Mouse (Mus musculus) lung, postnatal 0 days (tissue): ENCODE measurements at regions not wholly inside any gene's neighbourhood (a gene's known extent, or its start where the extent isn't known, plus 50 kb on each side); places are given as distances from the start of the nearest gene placed in this dataset.

Experiments used
- ATAC-seq: fragments of 200-750 bp; cut with Nextera tagmentation; 2 replicates; pipeline ENCODE4 v1.8.0; 2017; ENCODE audit warnings: moderate library complexity
- DNase-seq: peaks from one replicate; pipeline ENCODE4 v3.0.0-alpha.2; 2016; ENCODE audit warnings: low spot score
- H3K27ac ChIP-seq: fragments of 300-500 bp; sonication (generic); 2 replicates; pipeline ENCODE4 v1.5.1; 2014; ENCODE audit warnings: antibody characterized with exemption, mild to moderate bottlenecking, low read length, mixed read lengths
- H3K27me3 ChIP-seq: fragments of 300-500 bp; sonication (generic); replicated peaks from 2 replicates; pipeline ENCODE4 v1.6.1; 2014; ENCODE audit warnings: low read length, mixed read lengths; ENCODE audit not compliant: insufficient read depth
- H3K36me3 ChIP-seq: fragments of 300-500 bp; sonication (generic); 2 replicates; pipeline ENCODE4 v1.6.1; 2014; ENCODE audit warnings: low read length, mixed read lengths; ENCODE audit not compliant: insufficient read depth
- H3K4me1 ChIP-seq: fragments of 300-500 bp; sonication (generic); 2 replicates; pipeline ENCODE4 v1.6.1; 2014; ENCODE audit warnings: antibody characterized with exemption, low read depth, low read length, mixed read lengths; ENCODE audit not compliant: insufficient read depth
- H3K4me2 ChIP-seq: fragments of 300-500 bp; sonication (generic); replicated peaks from 2 replicates; pipeline ENCODE4 v1.6.1; 2014; ENCODE audit warnings: low read depth, mild to moderate bottlenecking, low read length, moderate library complexity, mixed read lengths
- H3K4me3 ChIP-seq: fragments of 300-500 bp; sonication (generic); 2 replicates; pipeline ENCODE4 v1.5.1; 2014; ENCODE audit warnings: low read depth, low read length
- H3K9ac ChIP-seq: fragments of 300-500 bp; sonication (generic); replicated peaks from 2 replicates; pipeline ENCODE4 v1.6.1; 2014; ENCODE audit warnings: low read depth, mild to moderate bottlenecking
- H3K9me3 ChIP-seq: fragments of 300-500 bp; sonication (generic); 2 replicates; pipeline ENCODE4 v1.6.1; 2016; ENCODE audit warnings: low read length, mixed read lengths
- CTCF ChIP-seq: IDR thresholded peaks from 2 replicates; pipeline ENCODE4 v1.5.1; 2016; ENCODE audit warnings: antibody characterized with exemption, mild to moderate bottlenecking
- EP300 ChIP-seq: IDR thresholded peaks from 2 replicates; pipeline ENCODE4 v1.6.1; 2016; ENCODE audit warnings: antibody characterized with exemption, mild to moderate bottlenecking, control low read depth
- WGBS: fragments of 180-500 bp; shearing (Covaris S2); extraction: QIAGEN DNeasy Blood & Tissue Kit; methylation state at CpG from one replicate; pipeline ENCODE4 v1.1.7; 2014; 5-methylcytosine and 5-hydroxymethylcytosine counted together

DNA sequence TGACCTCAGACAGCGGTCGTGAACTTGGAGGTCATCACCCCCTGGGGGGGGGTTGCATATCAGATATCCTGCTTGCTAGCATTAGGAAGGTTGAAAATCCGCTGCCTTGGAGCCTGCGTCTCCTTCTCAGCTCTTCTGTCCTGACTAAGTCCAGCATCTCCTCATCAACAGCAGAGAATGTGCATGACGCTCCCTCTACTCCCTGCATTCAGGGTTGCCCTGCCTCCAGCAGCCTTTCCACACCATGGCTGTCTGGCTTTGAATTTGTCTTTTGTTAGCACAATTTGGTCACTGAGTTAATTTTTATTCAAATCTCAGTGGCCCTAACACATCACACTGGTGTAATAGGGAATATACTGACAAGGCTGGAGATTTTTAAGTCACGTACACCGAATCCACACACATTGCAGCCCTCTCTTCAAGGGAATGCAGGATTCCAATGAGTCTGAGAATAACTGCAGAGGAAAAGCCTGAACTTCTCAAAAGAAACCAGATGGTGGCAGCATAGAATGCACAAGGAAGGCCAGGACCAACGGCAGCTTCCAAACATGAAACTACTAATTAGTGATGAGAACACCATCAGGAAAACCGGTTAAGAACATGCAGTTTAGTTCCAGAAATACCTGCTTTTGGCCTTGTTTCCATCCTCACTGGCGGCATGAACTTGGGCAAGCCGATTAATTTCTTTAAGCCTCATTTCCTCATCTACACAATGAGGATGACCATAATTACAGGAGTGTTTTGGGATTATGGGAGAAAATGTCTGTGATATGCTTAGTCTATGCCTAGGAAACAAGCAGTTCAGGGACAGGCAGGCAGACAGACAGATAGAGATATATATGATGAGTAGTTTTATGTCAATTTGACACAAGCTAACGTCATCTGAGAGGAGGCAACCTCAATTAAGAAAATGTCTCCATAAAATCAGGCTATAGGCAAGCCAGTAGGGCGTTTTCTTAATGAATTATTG, 151.6 kb upstream of the Palmd start:
- no peak for ATAC-seq

GRCm38 (mm10) chr3:117119576-117119975, 150.8 kb upstream of the Palmd start:
- WGBS: 72% methylated on average over 5 of the region's 5 CpGs
- no peaks in the 10 kb centered on the region for H3K36me3 ChIP-seq
- no peak for DNase-seq
- ATAC-seq: no peak
- no peak overlapping the region for H3K27ac ChIP-seq
- H3K27me3 ChIP-seq: no peaks in the 10 kb centered on the region
- H3K4me3 ChIP-seq: no peak overlapping the region
- H3K4me2 ChIP-seq: no peak overlapping the region
- no peak for TF ChIP-seq CTCF
- TF ChIP-seq EP300: no peak
- no peaks in the 10 kb centered on the region for H3K4me1 ChIP-seq
- no peak overlapping the region for H3K9ac ChIP-seq
- H3K9me3 ChIP-seq: no peaks in the 10 kb centered on the region

More for the DNA sequence above, 151.6 kb upstream of the Palmd start:
- Histone ChIP-seq H3K9ac (no peak overlapping the region), H3K4me1 (no peaks in the 10 kb centered on the region), H3K4me2 (no peak overlapping the region), H3K36me3 (no peaks in the 10 kb centered on the region), H3K9me3 (no peaks in the 10 kb centered on the region), H3K27me3 (no peaks in the 10 kb centered on the region), H3K4me3 (no peak overlapping the region), H3K27ac (no peak overlapping the region)
- no peak for TF ChIP-seq EP300
- peak; percentile 79 for TF ChIP-seq CTCF
- 53% methylated on average over 13 of the region's 13 CpGs for WGBS
- peak; percentile 57 for DNase-seq

DNA sequence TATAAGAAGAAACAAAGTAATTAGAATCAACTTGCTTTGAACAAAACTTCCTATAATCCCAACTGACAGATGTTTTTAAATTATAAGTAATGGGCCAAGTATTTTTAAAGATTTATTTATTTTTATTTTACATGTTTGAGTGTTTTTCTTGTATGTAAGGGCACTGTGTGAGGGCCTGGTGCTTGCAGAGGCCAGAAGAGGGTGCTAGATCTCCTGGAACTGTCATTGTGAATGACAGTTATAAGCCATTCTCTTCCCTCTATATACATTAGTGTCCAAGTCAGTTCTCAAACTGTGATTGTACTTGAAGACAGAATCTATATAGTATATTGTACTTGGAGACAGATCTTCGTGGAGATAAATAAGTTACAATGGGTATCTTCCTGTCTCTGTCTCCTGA, 149.1 kb upstream of the Palmd start:
- H3K4me1 ChIP-seq: no peaks in the 10 kb centered on the region
- H3K4me2 ChIP-seq: no peak overlapping the region
- no peak overlapping the region for H3K9ac ChIP-seq
- H3K9me3 ChIP-seq: no peaks in the 10 kb centered on the region
- 43% methylated on average over 1 of the region's 1 CpGs for WGBS
- H3K27me3 ChIP-seq: no peaks in the 10 kb centered on the region
- H3K4me3 ChIP-seq: no peak overlapping the region
- H3K36me3 ChIP-seq: no peaks in the 10 kb centered on the region
- no peak overlapping the region for H3K27ac ChIP-seq
- TF ChIP-seq CTCF: peak; percentile 40
- TF ChIP-seq EP300: no peak
- DNase-seq: no peak
- no peak for ATAC-seq

DNA sequence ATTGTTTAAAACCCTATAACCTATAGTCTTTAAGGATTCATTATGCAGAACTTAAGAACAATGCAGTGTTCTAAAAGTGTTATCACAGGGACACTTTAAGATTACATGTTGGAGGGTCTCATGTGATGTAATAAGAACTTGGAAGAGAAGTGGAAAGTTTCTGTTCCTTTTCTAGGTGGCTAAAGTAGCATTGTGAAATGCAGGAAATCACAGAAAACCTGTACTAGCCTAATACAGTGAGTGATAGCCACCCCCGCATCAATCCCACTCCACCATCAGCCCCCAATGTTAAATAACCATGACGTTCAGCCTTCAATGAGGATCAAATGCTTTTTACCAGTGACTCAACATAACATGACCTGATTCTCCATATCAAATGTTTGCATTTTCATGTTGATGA, 147.4 kb upstream of the Palmd start:
- 86% methylated on average over 2 of the region's 2 CpGs for WGBS
- Histone ChIP-seq H3K36me3 (no peaks in the 10 kb centered on the region), H3K9ac (no peak overlapping the region), H3K27ac (no peak overlapping the region), H3K4me2 (no peak overlapping the region), H3K9me3 (no peaks in the 10 kb centered on the region), H3K27me3 (no peaks in the 10 kb centered on the region), H3K4me1 (no peaks in the 10 kb centered on the region), H3K4me3 (no peak overlapping the region)
- no peak for DNase-seq
- TF ChIP-seq CTCF (no peak), EP300 (no peak)
- ATAC-seq: no peak

GRCm38 (mm10) chr3:117112766-117113165, 144.0 kb upstream of the Palmd start:
- H3K36me3 ChIP-seq: no peaks in the 10 kb centered on the region
- no peak for ATAC-seq
- H3K27ac ChIP-seq: no peak overlapping the region

DNA sequence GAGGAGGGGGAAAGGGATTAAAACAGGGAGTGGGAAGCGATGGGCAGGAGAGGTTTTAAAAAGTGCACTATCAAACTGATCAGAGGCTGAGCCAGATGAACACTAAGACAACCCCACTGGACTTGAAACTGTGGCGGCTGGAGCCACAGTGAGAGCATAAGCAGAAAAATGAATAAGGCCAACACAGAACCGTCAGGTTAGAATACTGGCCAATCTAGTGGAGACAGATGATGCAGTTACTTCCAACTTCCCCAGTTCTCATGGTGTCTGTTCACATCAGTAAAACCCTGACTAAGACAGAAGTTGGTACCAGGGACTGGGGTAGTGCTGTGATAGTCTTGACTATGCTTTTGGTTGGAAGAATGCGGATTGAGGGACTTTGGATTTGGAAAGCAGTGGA, 143.5 kb upstream of the Palmd start:
- no peak for TF ChIP-seq EP300
- no peak for TF ChIP-seq CTCF
- H3K27me3 ChIP-seq: no peaks in the 10 kb centered on the region
- no peak overlapping the region for H3K4me3 ChIP-seq
- H3K36me3 ChIP-seq: no peaks in the 10 kb centered on the region
- ATAC-seq: no peak
- H3K4me2 ChIP-seq: no peak overlapping the region
- H3K27ac ChIP-seq: no peak overlapping the region
- no peaks in the 10 kb centered on the region for H3K9me3 ChIP-seq
- DNase-seq: no peak
- WGBS: 92% methylated on average over 4 of the region's 4 CpGs
- no peak overlapping the region for H3K9ac ChIP-seq
- H3K4me1 ChIP-seq: no peaks in the 10 kb centered on the region

More at GRCm38 (mm10) chr3:117112766-117113165, 144.0 kb upstream of the Palmd start:
- H3K4me1 ChIP-seq: no peaks in the 10 kb centered on the region
- no peak overlapping the region for H3K4me3 ChIP-seq
- no peak for TF ChIP-seq CTCF
- TF ChIP-seq EP300: no peak
- DNase-seq: no peak
- H3K9me3 ChIP-seq: no peaks in the 10 kb centered on the region
- no peak overlapping the region for H3K9ac ChIP-seq
- 69% methylated on average over 3 of the region's 3 CpGs for WGBS
- H3K4me2 ChIP-seq: no peak overlapping the region
- H3K27me3 ChIP-seq: no peaks in the 10 kb centered on the region
